Mouse (Mus musculus): ENCODE measurements around the gene Tmem117. TPM values are rescaled to one million over a fixed set of nuclear protein-coding genes. Genes with fewer than 3 reads are reported as not detected.

The Tmem117 gene
- polyA plus RNA-seq, 1 experiment from 2014 or later: 22.1 TPM

GRCm38 (mm10) chr15:95131401-95131800, 502.4 kb downstream of the Tmem117 start:
- Histone ChIP-seq H3K9me3 (replicated peaks) (no peaks in the 10 kb centered on the region), H3K9ac (replicated peaks) (no peak overlapping the region), H3K4me2 (no peak overlapping the region), H3K27ac (replicated peaks) (no peak overlapping the region), H3K27me3 (replicated peaks) (no peaks in the 10 kb centered on the region), H3K4me3 (replicated peaks) (no peak overlapping the region), H3K4me1 (no peaks in the 10 kb centered on the region), H3K36me3 (no peaks in the 10 kb centered on the region)
- no peak for ATAC-seq (ENCODE audit: low FRiP score)
- 69% methylated on average over 4 of the region's 4 CpGs for WGBS

DNA sequence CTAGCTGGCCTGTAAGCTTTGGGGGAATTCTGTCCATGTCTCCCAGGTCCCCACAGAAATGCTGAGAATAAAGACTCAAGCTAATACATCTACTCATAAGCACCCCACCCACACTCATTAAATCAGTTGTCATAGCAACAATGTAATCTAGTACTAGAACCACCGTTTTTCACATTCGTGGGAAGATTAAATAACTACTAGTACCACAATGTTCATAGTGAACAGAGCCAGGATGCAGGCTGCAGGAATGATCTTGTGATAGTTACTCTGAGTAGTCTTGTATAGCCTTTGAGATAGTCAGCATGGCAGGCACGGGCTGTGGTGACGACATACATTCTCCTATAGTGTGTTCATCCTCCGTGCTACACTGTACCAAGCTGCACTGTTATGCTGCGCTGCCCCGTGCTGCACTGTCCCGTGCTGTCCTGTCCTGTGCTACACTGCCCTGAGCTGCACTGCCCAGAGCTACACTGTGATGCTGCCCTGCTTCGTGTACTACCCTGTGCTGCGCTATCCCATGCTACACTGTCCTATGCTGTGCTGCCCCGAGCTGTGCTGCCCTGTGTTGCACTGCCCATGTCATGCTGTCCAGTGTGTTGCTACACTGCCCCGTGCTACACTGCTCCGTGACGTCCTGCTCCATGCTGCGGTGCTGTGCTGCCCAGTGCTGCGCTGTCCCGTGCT, 507.0 kb downstream of the Tmem117 start:
- no peaks in the 10 kb centered on the region for H3K27me3 ChIP-seq (replicated peaks)
- no peaks in the 10 kb centered on the region for H3K9me3 ChIP-seq (replicated peaks)
- no peak overlapping the region for H3K9ac ChIP-seq (replicated peaks)
- no peaks in the 10 kb centered on the region for H3K36me3 ChIP-seq
- H3K27ac ChIP-seq (replicated peaks): no peak overlapping the region
- ATAC-seq (ENCODE audit: low FRiP score): peak; percentile 41; the same call in 1 of the 2 replicates
- no peak overlapping the region for H3K4me2 ChIP-seq
- WGBS: 88% methylated on average over 17 of the region's 17 CpGs
- no peak overlapping the region for H3K4me3 ChIP-seq (replicated peaks)
- peaks cover 6% of the 10 kb centered on the region for H3K4me1 ChIP-seq

DNA sequence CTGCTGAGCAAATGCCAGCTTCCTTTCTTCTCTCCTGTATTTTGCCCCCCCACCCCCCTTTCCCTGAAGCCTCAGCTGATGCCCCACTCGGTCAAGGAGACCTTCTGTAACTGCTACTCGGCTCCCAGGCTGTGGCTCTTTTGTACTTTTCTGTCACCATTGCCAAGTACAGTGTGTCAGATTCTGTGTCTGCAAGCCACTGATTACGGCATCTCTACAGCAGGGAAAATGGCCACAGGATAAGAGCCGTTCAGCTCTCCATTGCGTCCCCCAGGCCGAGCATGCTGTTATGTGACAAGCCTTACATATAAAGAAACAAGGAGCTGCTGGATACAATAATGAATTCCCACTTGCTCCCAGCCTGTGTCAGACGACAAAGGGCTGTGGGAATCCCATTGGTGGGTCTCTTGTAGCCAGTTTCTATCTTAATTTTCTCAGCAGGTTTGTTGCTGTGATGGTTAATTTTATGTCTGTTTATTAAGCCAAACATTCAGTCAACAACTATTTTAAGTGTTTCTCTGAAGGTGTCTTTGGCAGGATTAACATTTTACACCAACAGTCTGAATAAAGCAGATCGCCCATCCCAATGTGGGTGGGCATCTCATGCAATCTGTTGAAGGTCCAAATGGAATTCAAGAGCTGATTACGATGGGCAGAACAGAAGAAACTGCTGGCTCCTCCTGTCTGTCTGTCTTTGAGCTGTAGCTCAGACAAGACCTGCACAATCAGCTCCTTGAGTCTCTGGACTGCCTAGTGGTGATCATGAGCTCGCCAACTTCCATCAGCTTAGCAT, 508.2 kb downstream of the Tmem117 start:
- Histone ChIP-seq H3K9me3 (replicated peaks) (no peaks in the 10 kb centered on the region), H3K27ac (replicated peaks) (no peak overlapping the region), H3K4me1 (peaks cover 6% of the 10 kb centered on the region), H3K9ac (replicated peaks) (no peak overlapping the region), H3K36me3 (no peaks in the 10 kb centered on the region), H3K4me3 (replicated peaks) (no peak overlapping the region), H3K4me2 (no peak overlapping the region), H3K27me3 (replicated peaks) (no peaks in the 10 kb centered on the region)
- WGBS: 56% methylated on average over 10 of the region's 10 CpGs
- no peak for ATAC-seq (ENCODE audit: low FRiP score)

GRCm38 (mm10) chr15:95138709-95139409, 509.8 kb downstream of the Tmem117 start:
- ATAC-seq (ENCODE audit: low FRiP score): no peak
- H3K9ac ChIP-seq (replicated peaks): no peak overlapping the region
- H3K4me3 ChIP-seq (replicated peaks): no peak overlapping the region
- no peaks in the 10 kb centered on the region for H3K36me3 ChIP-seq
- no peaks in the 10 kb centered on the region for H3K27me3 ChIP-seq (replicated peaks)
- 77% methylated on average over 12 of the region's 12 CpGs for WGBS
- H3K4me1 ChIP-seq: peaks cover 6% of the 10 kb centered on the region
- H3K9me3 ChIP-seq (replicated peaks): no peaks in the 10 kb centered on the region
- H3K4me2 ChIP-seq: no peak overlapping the region
- no peak overlapping the region for H3K27ac ChIP-seq (replicated peaks)

GRCm38 (mm10) chr15:95144131-95144530, 515.1 kb downstream of the Tmem117 start:
- 73% methylated on average over 2 of the region's 2 CpGs for WGBS
- Histone ChIP-seq H3K9ac (replicated peaks) (no peak overlapping the region), H3K27ac (replicated peaks) (no peak overlapping the region), H3K4me1 (no peaks in the 10 kb centered on the region), H3K9me3 (replicated peaks) (no peaks in the 10 kb centered on the region), H3K36me3 (no peaks in the 10 kb centered on the region), H3K27me3 (replicated peaks) (no peaks in the 10 kb centered on the region), H3K4me3 (replicated peaks) (no peak overlapping the region), H3K4me2 (no peak overlapping the region)
- ATAC-seq (ENCODE audit: low FRiP score): no peak

- Histone ChIP-seq H3K36me3 (no peaks in the 10 kb centered on the region), H3K4me1 (no peaks in the 10 kb centered on the region), H3K27me3 (replicated peaks) (no peaks in the 10 kb centered on the region), H3K4me3 (replicated peaks) (no peak overlapping the region), H3K9me3 (replicated peaks) (no peaks in the 10 kb centered on the region), H3K4me2 (no peak overlapping the region), H3K27ac (replicated peaks) (no peak overlapping the region), H3K9ac (replicated peaks) (no peak overlapping the region)
- ATAC-seq (ENCODE audit: low FRiP score): no peak
- 80% methylated on average over 2 of the region's 2 CpGs for WGBS
Measured at GRCm38 (mm10) chr15:95145118-95145517, 516.1 kb downstream of the Tmem117 start.

Other genes starting within 250 kb of the Tmem117 start
- 4.1 and 5.5 TPM in 2 replicates for gene Adamts20, start 163.8 kb upstream of the Tmem117 start, polyA plus RNA-seq (2015; fragmentation: Nextera tagmentation; extraction: Ambion mirVana)
- gene Pus7l, start 85.7 kb upstream of the Tmem117 start, polyA plus RNA-seq (2015; fragmentation: Nextera tagmentation; extraction: Ambion mirVana): 5.1 and 7.6 TPM in 2 replicates
- 2.0 and 3.5 TPM in 2 replicates for gene Irak4, start 85.6 kb upstream of the Tmem117 start, polyA plus RNA-seq (2015; fragmentation: Nextera tagmentation; extraction: Ambion mirVana)
- gene Twf1, start 39.3 kb upstream of the Tmem117 start, polyA plus RNA-seq (2015; fragmentation: Nextera tagmentation; extraction: Ambion mirVana): 66.3 and 73.4 TPM in 2 replicates